7 mouse cellular contexts compared by ENCODE assay signal in the genomic region with DNA sequence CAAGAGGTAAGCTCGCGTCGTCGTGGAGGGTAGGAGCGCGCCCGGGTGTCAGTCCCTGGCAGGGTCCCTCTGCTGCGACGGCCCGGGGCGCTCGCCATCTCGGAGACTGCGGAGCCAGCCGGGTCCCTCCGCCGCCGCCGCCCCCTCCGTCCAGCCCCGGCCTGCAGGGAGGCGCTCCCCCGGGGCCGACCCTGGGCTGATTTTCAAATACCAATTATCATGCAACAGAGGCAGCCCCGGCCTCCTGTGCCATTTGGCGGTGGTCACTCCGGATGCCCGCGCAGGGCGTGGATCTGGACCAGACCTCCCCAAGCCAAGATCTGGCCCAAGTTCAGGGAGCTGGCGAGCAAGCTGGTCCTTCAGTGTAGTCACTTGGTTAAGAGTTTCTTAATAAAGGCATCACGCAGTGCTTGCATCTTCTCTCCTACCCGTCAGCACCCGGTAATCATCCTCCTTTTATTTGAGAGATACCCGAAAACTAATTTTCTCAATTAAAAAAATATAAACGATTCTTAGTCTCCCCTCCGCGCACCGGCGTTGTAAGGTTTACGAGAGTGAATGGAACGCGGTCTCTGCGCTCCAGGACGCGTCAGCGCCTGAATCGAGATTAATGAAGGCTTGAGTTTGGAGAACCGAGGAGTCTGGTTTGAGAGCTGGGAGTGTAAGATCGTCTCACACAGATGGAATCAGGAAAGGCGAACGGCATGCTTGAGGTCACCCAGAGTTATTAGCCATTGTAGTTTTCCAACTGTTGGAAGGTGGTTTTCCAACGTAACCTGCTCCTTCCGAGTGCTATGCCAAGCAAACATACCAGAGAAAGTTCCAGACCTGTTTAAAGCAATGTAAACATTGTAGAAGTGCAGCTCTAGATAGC. TPM values are rescaled to one million over a fixed set of nuclear protein-coding genes. Genes with fewer than 3 reads are reported as not detected.
A peak's percentile ranks its signal among the peaks of the same experiment; 100 is the strongest.
DNase-seq lines count a peak whose midpoint lies in the region; ATAC-seq and TF ChIP-seq lines count a peak whose summit lies in the region.

No protein-coding gene starts in this region.

- DNase-seq in thymus, postnatal 4 days, result peak; percentile 46
- no peak for DNase-seq in thymus, postnatal 10 days (ENCODE audit: low spot score in 2 of 2)
- peak; percentile 84 to 86 for DNase-seq in cerebellum, adult 18-20 months
- DNase-seq in lung, embryonic 14.5 days, result peak; percentile 72

- H3K27ac ChIP-seq in forebrain, embryonic 15.5 days (replicated peaks), result peak overlapping the region; percentile 98
- peak overlapping the region; percentile 98 for H3K27ac ChIP-seq in intestine, embryonic 15.5 days
- peak overlapping the region; percentile 97 for H3K27ac ChIP-seq in lung, embryonic 14.5 days (ENCODE audit: low read depth)
- H3K27ac ChIP-seq in stomach, embryonic 16.5 days (ENCODE audit: low read length), result peak overlapping the region; percentile 93

- H3K9me3 ChIP-seq in forebrain, embryonic 15.5 days, result no peaks in the 10 kb centered on the region
- H3K9me3 ChIP-seq in intestine, embryonic 15.5 days, result no peaks in the 10 kb centered on the region
- H3K9me3 ChIP-seq in lung, embryonic 14.5 days (ENCODE audit: low read depth, low read length), result no peaks in the 10 kb centered on the region
- no peaks in the 10 kb centered on the region for H3K9me3 ChIP-seq in stomach, embryonic 16.5 days (replicated peaks; ENCODE audit: control insufficient read depth, low read length)

- peak overlapping the region; percentile 81 for H3K9ac ChIP-seq in forebrain, embryonic 15.5 days (replicated peaks)
- peak overlapping the region; percentile 88 for H3K9ac ChIP-seq in intestine, embryonic 15.5 days
- peak overlapping the region; percentile 89 for H3K9ac ChIP-seq in lung, embryonic 14.5 days
- peak overlapping the region; percentile 90 for H3K9ac ChIP-seq in stomach, embryonic 16.5 days (ENCODE audit: low read length)

- no peak for TF ChIP-seq CTCF in lung, embryonic 14.5 days (IDR thresholded peaks at IDR 0.05; ENCODE audit: low read depth)

- ATAC-seq in forebrain, embryonic 15.5 days (replicated peaks), result peak; percentile 78
- ATAC-seq in intestine, embryonic 15.5 days, result no peak; the same call in 1 of the 2 replicates
- ATAC-seq in lung, embryonic 14.5 days (ENCODE audit: insufficient read depth), result peak; percentile 64
- no peak for ATAC-seq in stomach, embryonic 16.5 days (ENCODE audit: insufficient read depth, low FRiP score)

- peaks cover 54% of the 10 kb centered on the region for H3K4me1 ChIP-seq in forebrain, embryonic 15.5 days
- H3K4me1 ChIP-seq in intestine, embryonic 15.5 days (replicated peaks), result peaks cover 22% of the 10 kb centered on the region
- peaks cover 39% of the 10 kb centered on the region for H3K4me1 ChIP-seq in lung, embryonic 14.5 days (ENCODE audit: insufficient read depth)
- H3K4me1 ChIP-seq in stomach, embryonic 16.5 days (ENCODE audit: control insufficient read depth, insufficient read depth, low read length), result peaks cover 53% of the 10 kb centered on the region

- peak overlapping the region; percentile 67 for H3K4me2 ChIP-seq in forebrain, embryonic 15.5 days (replicated peaks)
- H3K4me2 ChIP-seq in intestine, embryonic 15.5 days (replicated peaks), result peak overlapping the region; percentile 81
- peak overlapping the region; percentile 76 for H3K4me2 ChIP-seq in lung, embryonic 14.5 days
- peak overlapping the region; percentile 79 for H3K4me2 ChIP-seq in stomach, embryonic 16.5 days (ENCODE audit: low read depth, low read length)

- WGBS in forebrain, embryonic 15.5 days, result under 1% methylated on average over 54 of the region's 54 CpGs
- WGBS in intestine, embryonic 15.5 days, result under 1% methylated on average over 38 of the region's 54 CpGs
- WGBS in lung, embryonic 14.5 days, result under 1% methylated on average over 54 of the region's 54 CpGs
- WGBS in stomach, embryonic 16.5 days, result under 1% methylated on average over 54 of the region's 54 CpGs

- no peaks in the 10 kb centered on the region for H3K27me3 ChIP-seq in forebrain, embryonic 15.5 days
- H3K27me3 ChIP-seq in intestine, embryonic 15.5 days (replicated peaks), result no peaks in the 10 kb centered on the region
- no peaks in the 10 kb centered on the region for H3K27me3 ChIP-seq in lung, embryonic 14.5 days (ENCODE audit: insufficient read depth, low read length)
- no peaks in the 10 kb centered on the region for H3K27me3 ChIP-seq in stomach, embryonic 16.5 days (ENCODE audit: control insufficient read depth, insufficient read depth, low read length)

- peak overlapping the region; percentile 80 for H3K4me3 ChIP-seq in forebrain, embryonic 15.5 days
- H3K4me3 ChIP-seq in intestine, embryonic 15.5 days (replicated peaks), result peak overlapping the region; percentile 75
- peak overlapping the region; percentile 87 for H3K4me3 ChIP-seq in lung, embryonic 14.5 days (ENCODE audit: low read depth, low read length)
- peak overlapping the region; percentile 90 for H3K4me3 ChIP-seq in stomach, embryonic 16.5 days (replicated peaks; ENCODE audit: low read length)

- 0 out of 2 replicates have a peak, but pooled peaks cover 5% of the 10 kb centered on the region for H3K36me3 ChIP-seq in forebrain, embryonic 15.5 days
- no peaks in the 10 kb centered on the region for H3K36me3 ChIP-seq in intestine, embryonic 15.5 days
- H3K36me3 ChIP-seq in lung, embryonic 14.5 days (ENCODE audit: insufficient read depth), result peaks cover 15% of the 10 kb centered on the region
- H3K36me3 ChIP-seq in stomach, embryonic 16.5 days (ENCODE audit: control insufficient read depth, insufficient read depth, low read length), result no peaks in the 10 kb centered on the region

RNA-seq across cellular contexts. Expression of a gene that starts 0.6 kb away (rescaled TPM):
- 69.4 and 76.8 TPM in 2 replicates for polyA plus RNA-seq in forebrain, embryonic 15.5 days (2015; fragmentation: Nextera tagmentation; extraction: Ambion mirVana)
- polyA plus RNA-seq in intestine, embryonic 15.5 days (2015; fragmentation: Nextera tagmentation; extraction: Ambion mirVana), result 30.4 and 30.7 TPM in 2 replicates
- 44.3 and 46.2 TPM in 2 replicates for polyA plus RNA-seq in lung, embryonic 14.5 days (2014; fragmentation: Nextera tagmentation; extraction: Ambion mirVana)
- 61.7 and 62.5 TPM in 2 replicates for polyA plus RNA-seq in stomach, embryonic 16.5 days (2015; fragmentation: Nextera tagmentation; extraction: Ambion mirVana)

Comparison
In these comparisons a context has a peak if more than half of its experiments do, and no peak if none do; other contexts are left out.
1. DNase-seq: peak in thymus, postnatal 4 days (single experiment), cerebellum, adult 18-20 months (2 of 2) and lung, embryonic 14.5 days (single experiment); none in thymus, postnatal 10 days (0 of 2).
2. ATAC-seq: peak in forebrain, embryonic 15.5 days (single experiment) and lung, embryonic 14.5 days (single experiment); none in intestine, embryonic 15.5 days (single experiment) and stomach, embryonic 16.5 days (single experiment).
3. Peak in every context shown above with its lines, with median percentiles within 50 percentile points of each other: H3K27ac ChIP-seq, H3K4me2 ChIP-seq, H3K4me3 ChIP-seq and H3K9ac ChIP-seq.